Mouse (Mus musculus) ES-E14 (cell line): ENCODE results near the gene Sstr3. TPM values are rescaled to one million over a fixed set of nuclear protein-coding genes. Genes with fewer than 3 reads are reported as not detected.

ENCODE experiments used
- DNase-seq: peaks from one replicate; pipeline ENCODE4 v3.0.0-alpha.2; 2013; ENCODE audit warnings: low read depth, low spot score
- H3K27ac ChIP-seq: 2 replicates; pipeline ENCODE4 v1.5.1; 2012; ENCODE audit warnings: low read depth, mild to moderate bottlenecking, low read length, moderate library complexity, mixed read lengths; ENCODE audit not compliant: poor library complexity, insufficient read depth, severe bottlenecking
- H3K36me3 ChIP-seq: 2 replicates; pipeline ENCODE4 v1.6.1; 2012; ENCODE audit warnings: mild to moderate bottlenecking, low read length, moderate library complexity, mixed read lengths; ENCODE audit not compliant: control insufficient read depth, poor library complexity, insufficient read depth, severe bottlenecking
- H3K4me1 ChIP-seq, 2 experiments: fragments of 150-350 bp in 1 of 2; sonication (generic) in 1 of 2; 2 replicates each; pipeline ENCODE4 v1.6.1; 2012; ENCODE audit warnings: low read length in 2 of 2, mild to moderate bottlenecking in 1 of 2, mixed read lengths in 1 of 2; ENCODE audit not compliant: control insufficient read depth in 2 of 2, insufficient read depth in 2 of 2, poor library complexity in 1 of 2
- H3K4me3 ChIP-seq, 2 experiments: fragments of 150-350 bp in 1 of 2; sonication (generic) in 1 of 2; 2 replicates each; pipeline ENCODE4 v1.5.1; 2012; ENCODE audit warnings: low read length in 2 of 2, low read depth in 1 of 2, mild to moderate bottlenecking in 1 of 2, mixed read lengths in 1 of 2; ENCODE audit not compliant: insufficient read depth in 1 of 2, poor library complexity in 1 of 2, severe bottlenecking in 1 of 2
- H3K9ac ChIP-seq: 2 replicates; pipeline ENCODE4 v1.6.1; 2012; ENCODE audit warnings: low read depth, mild to moderate bottlenecking, low read length, mixed read lengths; ENCODE audit not compliant: poor library complexity, insufficient read depth, severe bottlenecking
- H3K9me3 ChIP-seq: fragments of 150-350 bp; sonication (generic); 2 replicates; pipeline ENCODE4 v1.6.1; 2012; ENCODE audit warnings: low read depth, mild to moderate bottlenecking, low read length; ENCODE audit not compliant: control insufficient read depth, insufficient read depth
- CHD2 ChIP-seq: IDR thresholded peaks from 2 replicates; pipeline ENCODE4 v1.6.1; 2014; ENCODE audit warnings: mild to moderate bottlenecking, low read depth, low read length, inconsistent platforms
- HCFC1 ChIP-seq: IDR thresholded peaks from 2 replicates; pipeline ENCODE4 v1.6.1; 2012; ENCODE audit warnings: low read length, inconsistent platforms, borderline replicate concordance; ENCODE audit not compliant: insufficient read depth
- MAFK ChIP-seq: IDR thresholded peaks from 2 replicates; pipeline ENCODE4 v1.6.1; 2014; ENCODE audit warnings: mild to moderate bottlenecking, low read depth, low read length, inconsistent platforms; ENCODE audit not compliant: insufficient read depth
- ZC3H11A ChIP-seq: IDR thresholded peaks from 2 replicates; pipeline ENCODE4 v1.6.1; 2012; ENCODE audit warnings: low read depth, mild to moderate bottlenecking, inconsistent platforms, low read length, borderline replicate concordance
- ZNF384 ChIP-seq: IDR thresholded peaks from 2 replicates; pipeline ENCODE4 v1.6.1; 2012; ENCODE audit warnings: low read depth, low read length, inconsistent platforms
- in situ Hi-C, 2 experiments: fragments of 600-800 bp; cut with MboI; formaldehyde crosslinking; loops; one replicate each; pipeline ENCODE4 v1.15.1; 2025; ENCODE audit warnings: low sequenced_read_pairs in 2 of 2, inconsistent platforms in 1 of 2; ENCODE audit not compliant: unreplicated experiment in 2 of 2
- total RNA-seq: library from RNA; depleted of rRNA; stranded (reverse); fragments of 300-350 nt; gene quantifications from 2 replicates; pipeline ENCODE4 v1.2.3, GENCODE M21; 2012

Gene Sstr3
- total RNA-seq, 1 experiment, result 0.18 TPM

DNA sequence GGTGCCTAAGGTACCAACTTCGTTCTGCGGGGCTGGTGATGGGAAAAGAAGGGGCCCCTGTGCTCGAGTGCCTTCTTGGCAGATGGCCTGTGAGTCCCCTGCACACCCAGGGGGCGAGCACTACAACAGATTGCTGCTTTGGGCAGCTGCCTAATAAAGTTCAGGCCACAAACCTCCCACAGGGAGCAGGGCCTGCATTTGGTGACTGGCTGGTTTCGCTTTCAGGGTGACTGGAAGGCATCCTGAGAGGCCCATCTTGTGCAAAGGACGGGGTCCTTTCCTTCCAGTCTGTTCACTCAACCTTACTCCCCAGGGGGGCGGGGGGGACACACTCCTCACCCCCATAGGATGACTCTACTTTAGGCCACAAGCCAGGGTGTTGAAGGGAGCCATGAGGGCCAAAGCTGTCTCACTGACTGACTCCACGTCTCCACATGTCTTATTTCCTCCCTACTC, 34.3 kb downstream of the Sstr3 start:
- Histone ChIP-seq H3K27ac (no peak overlapping the region), H3K4me1 (peaks cover 0 to 9% of the 10 kb centered on the region in 2 experiments; a peak in 2 of 4 replicates), H3K4me3 (peak overlapping the region; percentile 12 to 39; a peak in 2 of 4 replicates), H3K36me3 (no peaks in the 10 kb centered on the region), H3K9me3 (no peaks in the 10 kb centered on the region), H3K9ac (peak overlapping the region; percentile 48; the same call in 1 of the 2 replicates)
- in situ Hi-C loops, result no loop called here
- DNase-seq, result no peak
- TF ChIP-seq HCFC1 (no peak), MAFK (no peak), ZC3H11A (no peak), ZNF384 (no peak), CHD2 (no peak)

DNA sequence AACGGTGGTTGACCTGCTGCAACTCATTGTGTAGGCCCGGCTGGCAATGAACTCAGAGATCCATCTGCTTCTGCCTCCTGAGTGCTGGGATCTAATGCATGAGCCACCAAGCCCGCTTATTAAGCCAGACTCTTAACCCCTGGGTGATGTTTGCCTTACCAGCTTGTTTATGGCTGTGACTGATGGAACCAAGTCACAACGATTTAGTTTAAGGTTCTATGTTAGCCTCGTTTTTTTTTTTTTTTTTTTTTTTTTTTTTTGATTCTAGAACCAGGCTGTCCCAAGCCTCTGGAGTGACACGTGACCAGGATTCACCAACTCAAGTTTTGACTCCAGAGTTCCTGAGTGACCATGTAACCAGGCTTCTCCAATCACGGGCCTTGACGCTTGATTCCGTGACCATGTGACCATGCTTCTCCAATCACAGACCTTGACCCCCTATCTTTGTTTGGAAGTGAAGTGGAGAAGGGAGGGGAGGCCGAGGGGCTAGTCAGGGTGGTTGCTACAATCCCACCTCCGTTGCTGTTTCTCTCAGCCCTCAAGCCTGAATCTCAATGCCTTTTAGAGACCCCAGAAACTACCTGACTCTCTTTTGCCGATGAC, 35.1 kb downstream of the Sstr3 start:
- Histone ChIP-seq H3K4me1 (peaks cover 0 to 8% of the 10 kb centered on the region in 2 experiments; a peak in 2 of 4 replicates), H3K9me3 (no peaks in the 10 kb centered on the region), H3K4me3 (peak overlapping the region; percentile 12 to 39; a peak in 3 of 4 replicates), H3K36me3 (no peaks in the 10 kb centered on the region), H3K27ac (no peak overlapping the region), H3K9ac (peak overlapping the region; percentile 48; the same call in 1 of the 2 replicates)
- TF ChIP-seq ZC3H11A, result no peak
- peak; percentile 91 for TF ChIP-seq ZNF384
- in situ Hi-C loops, result no loop called here
- peak; percentile 60 for DNase-seq

DNA sequence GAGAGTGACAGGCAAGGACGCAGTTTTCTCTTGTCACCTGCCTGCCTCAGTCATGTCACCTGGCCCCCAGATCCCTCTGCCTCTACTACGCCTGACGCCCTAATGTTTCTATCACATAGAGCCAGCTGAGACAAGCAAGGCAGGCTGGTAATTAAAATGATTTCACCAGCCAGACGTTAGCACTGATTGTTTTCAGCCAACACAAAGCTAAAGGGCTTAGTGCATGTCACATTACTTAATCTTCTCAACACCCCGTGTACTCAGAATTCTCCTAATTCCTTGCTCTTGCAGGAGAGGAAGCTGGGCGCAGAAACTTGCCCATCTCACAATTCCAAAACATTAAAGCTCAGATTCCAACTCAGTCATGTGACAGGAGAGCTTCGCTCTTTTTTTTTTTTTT, 36.0 kb downstream of the Sstr3 start:
- in situ Hi-C loops, result no loop called here
- no peaks in the 10 kb centered on the region for H3K9me3 ChIP-seq
- DNase-seq, result no peak
- no peak overlapping the region for H3K4me3 ChIP-seq
- TF ChIP-seq HCFC1 (no peak), ZC3H11A (no peak)
- H3K36me3 ChIP-seq, result no peaks in the 10 kb centered on the region
- no peak overlapping the region for H3K9ac ChIP-seq
- no peak overlapping the region for H3K27ac ChIP-seq
- H3K4me1 ChIP-seq, result peaks cover 0 to 8% of the 10 kb centered on the region in 2 experiments; a peak in 2 of 4 replicates

DNA sequence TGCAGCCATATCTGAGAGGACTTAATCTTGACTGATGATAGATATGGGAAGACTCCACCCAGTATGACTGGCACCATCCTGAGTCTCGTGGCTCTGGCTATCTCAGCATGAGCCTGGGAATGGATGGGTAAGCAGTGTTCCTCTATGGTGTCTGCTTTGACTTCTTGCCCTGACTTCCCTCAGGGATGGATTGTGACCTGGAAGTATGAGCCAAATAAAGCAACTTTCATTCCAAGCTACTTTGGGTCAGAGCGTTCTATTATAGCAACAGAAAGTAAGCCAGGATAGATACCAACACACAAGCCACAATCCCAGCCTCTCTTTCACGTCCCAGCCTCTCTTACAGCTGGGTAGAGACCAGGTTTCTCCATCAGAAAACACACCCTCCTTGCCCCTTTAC, 38.9 kb downstream of the Sstr3 start:
- in situ Hi-C loops, result no loop called here
- TF ChIP-seq MAFK (no peak), ZC3H11A (no peak), HCFC1 (no peak)
- no peak for DNase-seq
- H3K4me1 ChIP-seq, result peaks cover 0 to 8% of the 10 kb centered on the region in 2 experiments; a peak in 2 of 4 replicates
- no peaks in the 10 kb centered on the region for H3K9me3 ChIP-seq
- no peaks in the 10 kb centered on the region for H3K36me3 ChIP-seq
- no peak overlapping the region for H3K4me3 ChIP-seq
- no peak overlapping the region for H3K27ac ChIP-seq
- H3K9ac ChIP-seq, result no peak overlapping the region

DNA sequence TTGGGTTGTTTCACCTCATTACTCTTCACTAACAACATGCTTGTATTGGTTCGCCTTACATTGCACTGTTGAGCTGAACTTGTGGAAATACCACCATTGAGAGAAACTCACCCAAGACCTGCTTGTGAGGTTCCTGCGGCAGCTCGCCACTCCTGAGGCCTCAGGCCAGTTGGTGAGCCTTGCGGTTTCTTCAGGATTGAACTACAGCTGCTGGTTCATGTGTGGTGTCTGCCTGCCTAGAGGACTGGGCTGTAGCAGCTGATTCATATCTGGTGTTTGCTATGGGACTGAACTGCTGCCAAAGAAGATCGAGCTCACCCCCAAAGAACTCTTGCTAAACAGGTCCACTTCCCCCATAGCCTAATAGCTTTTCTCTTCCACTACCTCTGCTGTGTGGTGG, 39.7 kb downstream of the Sstr3 start:
- in situ Hi-C loops, result no loop called here
- no peaks in the 10 kb centered on the region for H3K9me3 ChIP-seq
- no peak overlapping the region for H3K27ac ChIP-seq
- H3K4me3 ChIP-seq, result no peak overlapping the region
- no peak for DNase-seq
- TF ChIP-seq CHD2 (no peak), ZC3H11A (no peak), HCFC1 (no peak), ZNF384 (no peak), MAFK (no peak)
- H3K4me1 ChIP-seq, result peaks cover 0 to 2% of the 10 kb centered on the region in 2 experiments; a peak in 2 of 4 replicates
- no peak overlapping the region for H3K9ac ChIP-seq
- no peaks in the 10 kb centered on the region for H3K36me3 ChIP-seq
